Mouse (Mus musculus) embryonic facial prominence, embryonic 14.5 days (tissue): ENCODE results near the gene Agpat2. TPM values are rescaled to one million over a fixed set of nuclear protein-coding genes. Genes with fewer than 3 reads are reported as not detected.

ENCODE experiments used
- ATAC-seq: fragments of 200-750 bp; cut with Nextera tagmentation; 2 replicates; pipeline ENCODE4 v1.8.0; 2017; ENCODE audit warnings: low read depth, moderate number of reproducible peaks, moderate TSS enrichment
- DNase-seq: peaks from one replicate; pipeline ENCODE4 v3.0.0-alpha.2; 2015; ENCODE audit warnings: low spot score
- H3K27ac ChIP-seq: fragments of 300-500 bp; sonication (generic); replicated peaks from 2 replicates; pipeline ENCODE4 v1.5.1; 2014; ENCODE audit warnings: low read depth, mild to moderate bottlenecking, low read length, moderate library complexity
- H3K27me3 ChIP-seq: fragments of 300-500 bp; sonication (generic); replicated peaks from 2 replicates; pipeline ENCODE4 v1.6.1; 2014; ENCODE audit warnings: low read length; ENCODE audit not compliant: control insufficient read depth, insufficient read depth
- H3K36me3 ChIP-seq: fragments of 300-500 bp; sonication (generic); 2 replicates; pipeline ENCODE4 v1.6.1; 2014; ENCODE audit warnings: low read length, mixed read lengths; ENCODE audit not compliant: control insufficient read depth, insufficient read depth
- H3K4me1 ChIP-seq: fragments of 300-500 bp; sonication (generic); 2 replicates; pipeline ENCODE4 v1.6.1; 2014; ENCODE audit warnings: antibody characterized with exemption, low read length; ENCODE audit not compliant: control insufficient read depth, insufficient read depth
- H3K4me2 ChIP-seq: fragments of 300-500 bp; sonication (generic); 2 replicates; pipeline ENCODE4 v1.6.1; 2014; ENCODE audit warnings: low read depth, mild to moderate bottlenecking, low read length, moderate library complexity, mixed read lengths
- H3K4me3 ChIP-seq: fragments of 300-500 bp; sonication (generic); 2 replicates; pipeline ENCODE4 v1.5.1; 2014; ENCODE audit warnings: low read depth, mild to moderate bottlenecking, low read length
- H3K9ac ChIP-seq: fragments of 300-500 bp; sonication (generic); 2 replicates; pipeline ENCODE4 v1.6.1; 2014; ENCODE audit warnings: low read depth, mild to moderate bottlenecking, low read length, moderate library complexity, mixed read lengths
- H3K9me3 ChIP-seq: fragments of 300-500 bp; sonication (generic); 2 replicates; pipeline ENCODE4 v1.6.1; 2016; ENCODE audit warnings: low read length; ENCODE audit not compliant: control insufficient read depth
- WGBS: fragments of 180-500 bp; shearing (Covaris S2); extraction: QIAGEN DNeasy Blood & Tissue Kit; methylation state at CpG from one replicate; pipeline ENCODE4 v1.1.7; 2014; 5-methylcytosine and 5-hydroxymethylcytosine counted together
- polyA plus RNA-seq: library from polyadenylated mRNA; unstranded; fragments of >200 nt; fragmentation: Nextera tagmentation; extraction: Ambion mirVana; gene quantifications from 2 replicates; pipeline ENCODE4 v1.2.1, GENCODE M21; 2014

The Agpat2 gene
- polyA plus RNA-seq, 1 experiment from 2014 or later: 25.1 TPM

GRCm38 (mm10) chr2:26590282-26590681, 13.9 kb downstream of the Agpat2 start:
- H3K9ac ChIP-seq: 0 out of 2 replicates have a peak overlapping the region, but pooled peaks have one; percentile 10
- H3K4me1 ChIP-seq: no peaks in the 10 kb centered on the region
- no peaks in the 10 kb centered on the region for H3K9me3 ChIP-seq
- no peak for DNase-seq
- H3K27ac ChIP-seq: no peak overlapping the region
- ATAC-seq: no peak
- no peak overlapping the region for H3K4me3 ChIP-seq
- no peaks in the 10 kb centered on the region for H3K27me3 ChIP-seq
- WGBS: 94% methylated on average over 7 of the region's 7 CpGs
- H3K36me3 ChIP-seq: peaks cover 15% of the 10 kb centered on the region; the same call in 1 of the 2 replicates
- no peak overlapping the region for H3K4me2 ChIP-seq

- 0 out of 2 replicates have a peak overlapping the region, but pooled peaks have one; percentile 2 for H3K9ac ChIP-seq
- WGBS: 91% methylated on average over 10 of the region's 10 CpGs
Observed at GRCm38 (mm10) chr2:26589284-26589683, 14.9 kb downstream of the Agpat2 start.

GRCm38 (mm10) chr2:26588573-26588972, 15.6 kb downstream of the Agpat2 start:
- peak overlapping the region; percentile 76 for H3K9ac ChIP-seq

More at GRCm38 (mm10) chr2:26589284-26589683, 14.9 kb downstream of the Agpat2 start:
- Histone ChIP-seq H3K4me3 (no peak overlapping the region), H3K4me1 (no peaks in the 10 kb centered on the region), H3K4me2 (no peak overlapping the region), H3K9me3 (no peaks in the 10 kb centered on the region), H3K27me3 (no peaks in the 10 kb centered on the region), H3K27ac (no peak overlapping the region), H3K36me3 (peaks cover 6% of the 10 kb centered on the region; the same call in 1 of the 2 replicates)
- no peak for DNase-seq
- no peak for ATAC-seq

GRCm38 (mm10) chr2:26587044-26587405, 17.2 kb downstream of the Agpat2 start:
- Histone ChIP-seq H3K27me3 (no peaks in the 10 kb centered on the region), H3K27ac (peak overlapping the region; percentile 56), H3K36me3 (no peaks in the 10 kb centered on the region; the same call in 1 of the 2 replicates), H3K9ac (peak overlapping the region; percentile 76), H3K9me3 (no peaks in the 10 kb centered on the region), H3K4me2 (peak overlapping the region; percentile 74), H3K4me3 (peak overlapping the region; percentile 65), H3K4me1 (no peaks in the 10 kb centered on the region)
- ATAC-seq: peak; percentile 31
- no peak for DNase-seq
- 5% methylated on average over 11 of the region's 11 CpGs for WGBS

More at GRCm38 (mm10) chr2:26588573-26588972, 15.6 kb downstream of the Agpat2 start:
- Histone ChIP-seq H3K36me3 (peaks cover 6% of the 10 kb centered on the region; the same call in 1 of the 2 replicates), H3K4me1 (no peaks in the 10 kb centered on the region), H3K4me3 (no peak overlapping the region), H3K4me2 (peak overlapping the region; percentile 25; the same call in 1 of the 2 replicates), H3K9me3 (no peaks in the 10 kb centered on the region), H3K27ac (0 out of 2 replicates have a peak overlapping the region, but pooled peaks have one; percentile 5), H3K27me3 (no peaks in the 10 kb centered on the region)
- no peak for ATAC-seq
- 22% methylated on average over 4 of the region's 4 CpGs for WGBS
- DNase-seq: no peak

GRCm38 (mm10) chr2:26586294-26587043, 17.7 kb downstream of the Agpat2 start, which contains the start of gene Gm20532:
Gm20532 (plus strand) TSS chr2:26586639.
- Histone ChIP-seq H3K4me3 (peak within 1 kb of the TSS; percentile 65), H3K27me3 (no peaks in the 10 kb centered on the region), H3K4me1 (no peaks in the 10 kb centered on the region), H3K4me2 (peak within 1 kb of the TSS; percentile 74), H3K9me3 (no peaks in the 10 kb centered on the region), H3K27ac (peak within 1 kb of the TSS; percentile 61), H3K9ac (peak within 1 kb of the TSS; percentile 76), H3K36me3 (no peaks in the 10 kb centered on the region)
- DNase-seq: peak; percentile 69
- 1% methylated on average over 33 of the region's 65 CpGs for WGBS
- peak; percentile 86 for ATAC-seq

- ATAC-seq: no peak
- Histone ChIP-seq H3K27ac (peak overlapping the region; percentile 61), H3K27me3 (no peaks in the 10 kb centered on the region), H3K4me2 (no peak overlapping the region), H3K4me1 (no peaks in the 10 kb centered on the region), H3K4me3 (peak overlapping the region; percentile 65), H3K9ac (peak overlapping the region; percentile 76), H3K9me3 (no peaks in the 10 kb centered on the region), H3K36me3 (no peaks in the 10 kb centered on the region)
- no peak for DNase-seq
- 61% methylated on average over 5 of the region's 6 CpGs for WGBS
Observed at GRCm38 (mm10) chr2:26585713-26586112, 18.5 kb downstream of the Agpat2 start.

GRCm38 (mm10) chr2:26583640-26584039, 20.6 kb downstream of the Agpat2 start:
- DNase-seq (no peak), ATAC-seq (no peak)
- Histone ChIP-seq H3K27me3 (no peaks in the 10 kb centered on the region), H3K9me3 (no peaks in the 10 kb centered on the region), H3K9ac (peak overlapping the region; percentile 48), H3K27ac (peak overlapping the region; percentile 68; the same call in 1 of the 2 replicates), H3K36me3 (no peaks in the 10 kb centered on the region), H3K4me1 (peaks cover under 1% of the 10 kb centered on the region; the same call in 1 of the 2 replicates), H3K4me3 (peak overlapping the region; percentile 65), H3K4me2 (no peak overlapping the region)
- WGBS: 62% methylated on average over 11 of the region's 11 CpGs

GRCm38 (mm10) chr2:26582741-26583140, 21.5 kb downstream of the Agpat2 start:
- no peak overlapping the region for H3K9ac ChIP-seq

More at GRCm38 (mm10) chr2:26582741-26583140, 21.5 kb downstream of the Agpat2 start:
- ATAC-seq (no peak), DNase-seq (no peak)
- Histone ChIP-seq H3K9me3 (no peaks in the 10 kb centered on the region), H3K27me3 (no peaks in the 10 kb centered on the region), H3K27ac (no peak overlapping the region; the same call in 1 of the 2 replicates), H3K4me1 (peaks cover 5% of the 10 kb centered on the region; the same call in 1 of the 2 replicates), H3K36me3 (no peaks in the 10 kb centered on the region), H3K4me3 (no peak overlapping the region), H3K4me2 (no peak overlapping the region)
- WGBS: 81% methylated on average over 4 of the region's 7 CpGs
